Mouse (Mus musculus) retina, adult 2 months (tissue): ENCODE measurements around the gene Tectb.
"Not testable (repeated sequence)": the region's sequence is repeated elsewhere in the genome, so short reads cannot be mapped to it uniquely, and the experiment has no call there.

ENCODE experiments used
- DNase-seq: peaks from one replicate; pipeline ENCODE4 v3.0.0-alpha.2; 2012; ENCODE audit warnings: low read depth, low spot score

Gene Tectb

DNA sequence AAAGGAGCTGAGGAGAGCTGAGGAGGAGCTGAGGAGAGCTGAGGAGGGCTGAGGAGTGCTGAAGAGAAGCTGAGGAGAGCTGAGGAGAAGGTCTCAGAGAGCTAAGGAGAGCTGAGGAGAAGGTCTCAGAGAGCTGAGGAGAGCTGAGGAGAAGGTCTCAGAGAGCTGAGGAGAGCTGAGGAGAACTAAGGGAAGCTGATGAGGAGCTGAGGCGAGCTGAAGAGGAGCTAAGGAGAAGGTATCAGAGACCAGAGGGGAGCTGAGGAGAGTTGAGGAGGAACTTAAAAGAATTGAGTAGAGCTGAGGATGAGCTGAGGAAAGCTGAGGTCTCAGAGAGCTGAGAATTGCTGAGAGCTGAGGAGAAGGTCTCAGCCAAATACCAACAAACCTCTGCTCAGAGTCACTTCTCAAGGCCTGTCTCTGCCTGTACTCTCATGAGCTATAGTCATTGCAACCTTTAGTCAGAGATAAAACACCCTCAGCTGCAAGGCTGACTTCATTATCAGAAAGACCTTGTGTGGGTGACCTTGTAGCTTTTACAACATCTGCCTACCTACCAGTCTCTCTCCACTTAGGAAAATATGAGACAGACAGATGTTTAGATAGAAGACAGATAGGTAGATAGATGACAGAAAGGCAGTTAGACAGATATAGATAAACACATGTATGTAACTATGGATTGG, 15.2 kb upstream of the Tectb start:
- no peak for DNase-seq

DNA sequence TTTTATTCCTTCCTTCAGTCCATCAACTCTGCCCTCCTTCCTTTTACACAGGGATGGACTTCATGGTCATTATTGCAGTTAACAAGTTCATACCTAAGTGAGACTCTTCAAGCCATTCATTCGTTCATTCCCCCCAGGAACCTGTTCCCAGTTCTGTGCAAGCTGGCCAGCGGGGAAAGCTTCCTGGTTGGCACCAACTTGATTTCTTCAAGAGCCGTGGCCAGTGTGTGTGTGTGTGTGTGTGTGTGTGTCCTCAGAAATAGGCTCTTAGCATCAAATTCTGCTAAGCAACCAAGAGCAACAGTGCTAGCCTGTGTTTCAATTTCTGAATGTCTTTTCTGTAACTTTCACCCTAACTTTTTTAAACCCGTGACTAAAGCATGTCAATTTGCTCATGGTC, 14.6 kb upstream of the Tectb start:
- no peak for DNase-seq

DNA sequence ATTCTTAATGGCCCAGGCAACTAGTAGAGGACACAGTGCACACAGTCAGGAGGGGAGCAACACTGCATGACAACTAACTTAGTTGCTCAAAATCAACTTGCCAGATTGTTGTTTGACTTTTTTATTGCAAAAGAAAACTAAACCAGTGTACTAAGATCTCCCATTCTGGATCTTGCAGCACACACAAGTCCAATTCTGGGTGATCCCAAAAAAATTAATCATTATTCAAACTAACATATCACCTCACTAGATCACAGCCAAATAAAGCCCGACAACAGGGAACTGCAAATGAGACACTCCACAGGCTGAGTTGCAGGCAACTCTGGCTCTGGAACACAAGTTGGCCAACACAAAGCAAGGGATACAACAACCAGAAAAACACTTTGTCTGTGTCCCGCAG, 13.8 kb upstream of the Tectb start:
- DNase-seq, result no peak

DNA sequence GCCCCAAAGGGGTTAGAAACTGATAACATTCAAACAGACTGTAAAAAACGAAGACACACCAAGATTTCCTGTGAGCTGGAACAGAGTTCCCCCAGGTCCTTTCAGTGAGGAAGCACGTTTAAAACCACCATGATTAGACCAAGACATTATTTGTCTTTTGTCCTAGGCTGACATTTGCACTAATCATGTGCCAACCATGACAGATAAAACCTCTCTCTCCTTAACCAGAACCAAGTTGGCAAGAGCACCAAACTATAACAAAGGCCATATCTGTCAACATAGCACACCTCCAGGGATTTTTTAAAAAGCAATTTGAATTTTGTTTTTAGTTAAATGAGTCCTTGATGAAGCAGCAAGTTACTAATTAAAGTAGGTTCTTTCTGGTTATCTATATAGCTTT, 12.8 kb upstream of the Tectb start:
- DNase-seq, result no peak

DNA sequence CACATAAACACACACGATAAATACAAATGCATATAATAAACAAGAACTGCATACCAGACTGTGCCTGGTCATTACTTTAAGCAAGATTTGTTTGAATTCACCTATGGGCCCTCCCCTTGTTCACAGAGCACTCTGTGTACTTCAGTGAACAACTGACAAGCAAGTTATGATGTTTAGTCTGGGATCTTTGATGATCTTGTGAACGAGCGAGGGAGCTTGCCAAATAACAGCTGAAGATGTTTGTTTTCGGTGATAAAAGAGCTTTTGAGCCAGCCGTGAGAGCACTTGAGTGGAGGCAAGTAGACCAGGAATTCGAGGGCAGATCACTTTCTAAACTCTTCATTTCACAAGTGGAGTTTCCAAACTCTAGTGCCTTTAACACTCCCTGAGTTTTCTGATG, 12.2 kb upstream of the Tectb start:
- no peak for DNase-seq

GRCm38 (mm10) chr19:55169236-55169729, 11.2 kb upstream of the Tectb start:
- not testable (repeated sequence) for DNase-seq

DNA sequence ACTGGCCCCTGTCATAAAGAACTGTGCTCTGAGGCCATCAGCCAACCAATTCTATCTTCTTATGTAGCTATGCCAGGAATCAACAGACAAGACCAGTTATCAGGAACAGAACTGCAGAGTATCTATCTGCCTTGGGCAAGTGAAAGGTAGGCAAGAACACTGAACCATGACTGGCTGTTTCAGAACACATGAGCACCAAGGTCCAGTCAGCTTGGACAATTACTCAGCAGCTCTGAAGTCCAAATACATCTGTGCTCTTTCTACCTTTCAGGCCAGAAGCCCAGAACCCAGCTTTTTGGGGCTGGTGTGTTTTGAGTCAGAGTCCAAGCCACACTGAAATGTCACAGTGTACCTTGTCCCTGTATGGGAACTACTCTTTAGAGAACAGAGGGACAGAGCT, 10.1 kb upstream of the Tectb start:
- DNase-seq, result no peak

GRCm38 (mm10) chr19:55171585-55171984, 8.9 kb upstream of the Tectb start:
- no peak for DNase-seq

GRCm38 (mm10) chr19:55177143-55177542, 3.4 kb upstream of the Tectb start:
- no peak for DNase-seq

- DNase-seq, result no peak
Observed at GRCm38 (mm10) chr19:55184442-55184841, 3.9 kb downstream of the Tectb start.

GRCm38 (mm10) chr19:55185074-55185473, 4.5 kb downstream of the Tectb start:
- no peak for DNase-seq

DNA sequence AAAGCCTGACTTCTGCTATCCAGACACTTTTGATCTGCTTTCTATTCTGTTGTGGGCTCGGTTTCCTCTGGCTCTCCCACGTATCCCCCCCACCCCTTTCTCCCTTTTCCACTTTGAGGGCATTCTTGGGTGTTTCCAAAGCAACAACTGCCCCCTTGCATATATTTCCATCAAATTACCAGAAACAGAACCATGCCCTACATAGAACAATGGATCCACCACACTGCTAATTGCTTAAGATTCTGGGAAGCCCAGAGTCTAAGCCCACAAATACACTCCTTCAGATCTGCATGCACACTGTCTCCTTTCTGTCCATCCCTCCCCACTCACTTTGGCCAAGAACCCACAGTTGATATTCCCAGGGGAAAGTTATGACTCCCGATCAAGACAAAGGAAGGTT, 5.1 kb downstream of the Tectb start:
- no peak for DNase-seq

- DNase-seq, result no peak
Observed at GRCm38 (mm10) chr19:55190065-55190464, 9.5 kb downstream of the Tectb start.

DNA sequence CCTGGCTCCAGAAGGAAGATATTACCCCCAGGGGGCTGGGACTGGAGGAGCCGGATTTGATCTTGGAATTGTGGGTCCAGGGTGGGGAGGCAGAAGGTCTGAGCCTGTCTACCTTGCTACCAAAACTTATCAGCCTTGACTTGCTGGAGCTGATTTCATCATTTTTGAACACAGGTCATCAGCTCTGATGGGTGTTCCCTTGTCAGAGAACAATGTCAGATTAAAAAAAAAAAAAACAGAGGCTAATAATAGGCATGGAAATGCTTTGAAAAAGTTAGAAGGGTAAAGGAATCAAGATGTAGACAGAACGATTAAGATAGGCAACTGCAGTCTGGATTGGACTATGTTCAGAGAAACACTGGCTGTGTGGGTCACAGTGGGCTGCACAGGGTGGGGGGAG, 11.1 kb downstream of the Tectb start:
- no peak for DNase-seq

GRCm38 (mm10) chr19:55192254-55192945, 11.9 kb downstream of the Tectb start:
- DNase-seq, result no peak

- no peak for DNase-seq
Observed at GRCm38 (mm10) chr19:55193717-55194394, 13.3 kb downstream of the Tectb start.

GRCm38 (mm10) chr19:55194520-55195170, 14.1 kb downstream of the Tectb start:
- DNase-seq, result no peak

DNA sequence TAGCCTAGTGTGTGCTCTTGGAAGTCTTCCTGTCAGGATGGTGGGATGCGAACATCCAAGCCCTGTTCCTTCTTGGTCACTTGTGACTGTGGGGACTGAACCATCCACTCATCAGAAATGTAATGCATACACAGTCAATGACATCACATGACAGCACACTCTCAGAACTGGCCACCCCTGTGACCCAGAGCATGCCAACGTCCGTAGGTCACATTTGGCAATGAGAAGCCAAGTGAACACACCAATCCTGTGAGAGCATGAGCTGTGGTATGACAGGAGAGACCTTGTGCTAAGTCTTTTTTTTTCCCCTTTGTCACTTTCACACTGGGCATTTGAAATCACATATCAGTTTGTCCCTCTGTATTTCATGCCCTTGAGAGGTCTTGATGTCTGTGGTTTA, 15.0 kb downstream of the Tectb start:
- DNase-seq, result no peak

- peak; percentile 44 for DNase-seq
Observed at GRCm38 (mm10) chr19:55198303-55198702, 17.8 kb downstream of the Tectb start.

DNA sequence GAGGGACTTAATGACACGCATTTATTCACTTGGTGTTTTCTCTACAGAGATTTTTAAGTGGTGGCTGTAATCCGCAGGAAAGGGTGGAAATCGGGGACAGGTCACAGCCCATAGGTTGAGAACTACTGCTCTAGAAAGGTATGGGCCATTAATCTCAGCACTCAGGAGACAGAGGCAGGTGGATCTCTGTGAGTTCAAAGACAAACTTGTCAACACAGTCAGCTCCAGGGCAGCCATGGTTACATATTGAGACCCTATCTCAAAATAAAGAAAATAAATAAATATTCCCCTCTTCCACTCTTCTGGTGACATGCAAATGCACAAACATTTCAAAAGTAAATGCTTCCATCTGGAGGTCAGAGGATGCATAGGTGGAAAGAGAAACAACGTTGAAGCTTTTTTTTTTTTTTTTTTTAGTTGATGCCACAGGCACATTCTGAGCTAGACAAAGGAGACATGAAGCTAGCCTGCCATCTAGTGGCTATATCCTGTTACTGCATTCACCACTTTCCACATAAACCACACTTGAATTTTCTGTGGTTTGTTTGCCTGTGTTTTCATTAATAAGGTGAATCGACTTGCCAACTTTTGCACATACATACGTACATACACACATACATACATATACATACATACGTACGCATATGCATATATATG, 26.1 kb downstream of the Tectb start:
- DNase-seq, result peak; percentile 45

- DNase-seq, result no peak
Observed at GRCm38 (mm10) chr19:55207205-55207604, 26.7 kb downstream of the Tectb start.
